Mouse (Mus musculus) MEL-GATA-1-ER (cell line): ENCODE measurements at regions not wholly inside any gene's neighbourhood (a gene's known extent, or its start where the extent isn't known, plus 50 kb on each side); places are given as distances from the start of the nearest gene placed in this dataset.
"Not testable (repeated sequence)": the region's sequence is repeated elsewhere in the genome, so short reads cannot be mapped to it uniquely, and the experiment has no call there.

ENCODE experiments used
- DNase-seq: peaks from one replicate; pipeline ENCODE4 v3.0.0-alpha.2; 2012; ENCODE audit warnings: low read depth; ENCODE audit errors: extremely low read depth

DNA sequence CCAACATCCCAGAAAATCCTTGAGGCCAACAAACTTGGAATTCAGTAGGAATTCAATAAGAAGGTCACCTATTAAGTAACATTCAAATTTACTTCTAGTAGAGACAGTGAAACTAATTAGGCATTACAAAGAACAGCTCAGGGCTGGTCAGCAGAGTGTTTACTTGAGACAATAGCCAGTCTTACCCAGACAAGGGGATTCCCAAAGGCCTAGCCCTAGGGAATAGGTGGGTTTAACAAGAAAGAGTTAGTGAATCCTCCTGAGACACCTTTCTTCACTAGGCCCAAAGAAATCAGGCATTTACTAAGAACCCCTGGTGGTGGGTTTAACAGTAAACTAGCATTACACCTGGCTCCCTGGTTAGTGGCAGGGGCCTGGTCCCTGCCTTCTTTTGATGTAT lies 597.7 kb upstream of the Cdh9 start:
- DNase-seq: no peak

DNA sequence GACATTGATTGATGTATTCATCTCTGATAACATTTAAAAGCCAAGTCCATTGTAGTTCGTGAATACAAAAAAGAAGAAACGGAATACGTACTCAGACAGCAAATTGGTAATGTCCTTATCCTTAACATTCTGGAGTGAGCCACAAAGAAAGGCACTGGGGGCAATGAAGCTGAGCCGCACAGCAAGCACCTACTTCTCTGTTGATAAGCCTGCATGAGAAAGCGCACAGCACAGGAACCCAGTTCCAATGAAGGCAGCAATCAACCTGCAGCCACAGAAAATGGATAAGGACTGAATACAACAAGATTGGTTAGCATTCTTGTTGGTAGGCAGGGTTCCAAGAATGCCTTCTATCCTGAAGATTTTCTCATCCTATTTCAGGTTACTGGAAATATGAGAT lies 570.4 kb upstream of the Cdh9 start:
- DNase-seq: no peak

DNA sequence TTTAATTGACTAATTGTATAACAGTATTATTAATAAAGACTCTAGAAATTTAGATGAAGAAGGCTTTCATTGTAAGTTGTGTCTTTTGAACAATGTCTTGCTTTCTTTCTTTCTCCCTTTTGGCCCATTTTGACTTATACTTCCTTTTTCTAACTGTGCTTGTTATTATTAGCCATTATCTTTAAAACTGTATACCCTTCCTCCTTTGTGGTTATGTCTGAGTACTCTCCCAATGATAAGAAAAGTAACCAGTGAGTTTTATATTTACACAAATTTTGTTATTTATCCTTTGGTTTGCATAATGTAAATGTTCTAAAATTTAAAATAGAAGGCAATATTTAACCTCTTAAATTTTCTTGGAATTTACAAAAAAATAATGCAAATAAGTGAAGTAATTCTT lies 564.6 kb upstream of the Cdh9 start:
- DNase-seq: peak; percentile 43

DNA sequence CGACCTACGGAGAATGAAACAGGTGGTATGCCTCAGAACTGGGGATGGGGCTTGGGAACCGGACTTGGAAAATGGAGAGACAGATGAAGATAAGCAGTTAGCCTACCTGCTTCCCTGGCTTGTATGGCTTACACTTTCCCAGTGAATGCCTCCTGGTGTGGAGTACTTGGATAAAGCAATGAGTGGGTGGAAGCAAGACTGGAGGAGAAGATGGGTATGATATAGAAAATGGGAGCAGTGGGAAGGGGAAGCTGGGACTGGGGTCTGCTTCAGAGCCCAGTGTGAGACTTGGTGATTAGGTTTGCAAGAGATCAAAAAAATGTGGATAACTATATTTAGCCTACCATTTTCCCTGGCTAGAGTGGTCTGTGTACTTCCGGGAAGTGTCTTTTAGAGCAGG lies 515.2 kb upstream of the Cdh9 start:
- DNase-seq: no peak

DNA sequence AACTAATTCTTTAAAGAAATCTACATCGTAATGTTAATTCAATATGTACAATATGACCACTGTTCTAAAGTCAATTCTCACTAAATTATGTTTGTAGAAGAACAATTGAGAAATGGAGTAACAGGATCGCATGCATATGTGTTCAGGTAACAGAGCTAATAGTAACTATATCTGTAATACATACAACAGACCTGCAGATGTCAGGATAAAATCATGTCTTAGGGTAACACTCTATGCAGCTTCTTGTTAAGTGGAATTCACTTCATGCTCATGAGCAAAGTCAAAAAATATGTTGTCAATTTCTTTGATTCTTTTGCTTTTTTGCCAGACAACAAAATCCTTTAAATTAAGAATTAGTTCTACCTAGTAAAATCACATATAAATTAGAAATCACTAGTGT lies 506.9 kb upstream of the Cdh9 start:
- peak; percentile 11 for DNase-seq

DNA sequence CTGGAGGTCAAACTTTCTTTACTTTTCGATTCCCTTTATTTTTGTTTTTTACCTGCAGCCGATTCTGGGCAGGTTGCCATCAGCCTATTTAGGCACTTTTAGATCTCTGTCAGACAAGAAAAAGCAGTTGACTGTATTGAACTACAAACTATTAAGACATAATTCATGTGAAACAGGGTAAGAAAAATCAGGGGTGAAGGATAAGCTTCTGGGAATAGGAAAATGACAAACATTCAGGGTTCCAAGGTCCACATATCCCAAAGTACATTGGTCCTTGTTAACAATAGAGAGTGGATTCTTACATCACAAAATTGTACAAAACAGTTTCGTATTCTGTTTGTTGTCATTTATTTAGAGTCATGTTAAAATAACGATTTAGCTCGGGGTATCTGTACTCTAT lies 480.0 kb upstream of the Cdh9 start:
- no peak for DNase-seq

DNA sequence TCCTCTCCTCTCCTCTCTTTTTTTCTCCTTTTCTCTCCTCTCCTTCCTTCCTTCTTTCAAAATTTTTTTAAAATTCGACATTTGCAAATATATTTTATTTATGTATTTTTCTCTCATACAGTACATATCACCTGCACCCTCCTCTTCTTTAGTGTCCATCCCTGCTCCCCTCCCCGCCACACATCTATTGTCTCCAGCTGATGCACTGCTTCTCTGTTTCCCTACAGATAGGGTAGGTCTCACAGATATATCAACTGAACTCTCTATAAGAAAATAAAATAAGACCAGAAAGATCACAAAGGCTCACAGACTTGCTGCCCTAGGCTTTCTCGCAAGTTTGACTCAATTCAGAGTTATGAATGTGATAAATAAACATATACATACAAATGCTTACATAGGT lies 443.4 kb upstream of the Cdh9 start:
- DNase-seq: no peak

DNA sequence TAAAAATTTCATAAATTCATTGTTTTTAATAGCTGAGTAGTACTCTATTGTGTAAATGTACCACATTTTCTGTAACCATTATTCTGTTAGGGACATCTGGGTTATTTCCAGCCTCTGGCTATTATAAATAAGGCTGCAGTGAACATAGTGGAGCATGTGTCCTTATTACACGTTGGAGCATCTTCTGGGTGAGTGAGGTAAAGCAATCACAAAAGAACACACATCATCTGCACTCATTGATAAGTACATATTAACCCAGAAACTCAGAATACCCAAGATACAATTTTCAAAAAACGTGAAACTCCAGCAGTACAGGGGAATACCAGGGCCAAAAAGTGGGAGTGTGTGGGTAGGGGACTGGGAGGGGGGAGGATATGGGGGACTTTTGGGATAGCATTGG lies 434.0 kb upstream of the Cdh9 start:
- DNase-seq: not testable (repeated sequence)

DNA sequence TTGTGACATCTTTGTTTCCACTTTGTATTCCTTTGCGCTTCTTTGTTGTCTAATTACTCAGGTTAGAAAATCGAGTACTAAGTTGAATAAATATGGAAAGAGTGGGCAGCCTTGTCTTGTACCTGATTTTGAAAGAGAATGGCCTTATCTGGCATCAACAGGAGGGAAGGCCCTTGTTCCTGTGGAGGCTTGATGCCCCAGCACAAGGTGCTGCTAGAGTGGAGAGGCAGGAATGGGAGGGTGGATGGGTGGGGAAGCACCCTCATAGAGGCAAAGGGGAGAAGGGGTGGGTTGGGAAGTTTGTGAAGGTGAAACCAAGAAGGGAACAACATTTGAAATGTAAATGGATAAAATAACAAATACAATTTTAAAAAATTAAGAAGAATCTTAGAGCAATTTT lies 418.9 kb upstream of the Cdh9 start:
- DNase-seq: no peak

DNA sequence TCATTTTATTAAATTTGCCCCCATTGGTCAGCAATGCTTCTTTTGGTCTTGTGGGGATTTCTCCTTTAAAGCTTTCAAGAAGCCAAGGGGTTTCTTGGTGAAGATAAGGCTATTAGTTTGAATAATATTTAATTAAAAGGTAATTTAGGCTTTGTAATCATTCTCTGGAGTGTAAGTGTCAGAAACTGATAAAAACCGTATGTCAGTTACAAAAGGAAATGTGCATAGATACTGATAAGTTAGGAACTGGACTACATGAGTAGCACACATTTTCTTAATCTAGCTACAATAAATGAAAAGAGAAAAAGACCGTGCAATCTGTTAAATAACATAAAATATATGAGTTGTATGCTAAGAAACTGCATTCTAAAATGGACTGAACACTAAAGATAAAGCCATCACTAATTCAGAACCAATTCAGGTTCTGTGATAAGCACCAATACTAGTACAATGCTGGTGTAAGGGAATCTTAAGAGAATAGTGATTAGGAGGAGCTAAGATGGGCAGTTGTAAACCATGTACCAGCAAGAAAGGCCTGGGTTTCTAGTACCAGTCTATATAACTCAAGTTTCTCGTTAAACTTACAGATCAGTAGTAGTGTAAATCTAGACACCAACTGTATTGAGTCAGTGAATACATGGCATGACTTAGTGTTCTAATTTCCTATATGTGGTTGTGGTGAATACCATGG lies 416.5 kb upstream of the Cdh9 start:
- DNase-seq: peak; percentile 78

DNA sequence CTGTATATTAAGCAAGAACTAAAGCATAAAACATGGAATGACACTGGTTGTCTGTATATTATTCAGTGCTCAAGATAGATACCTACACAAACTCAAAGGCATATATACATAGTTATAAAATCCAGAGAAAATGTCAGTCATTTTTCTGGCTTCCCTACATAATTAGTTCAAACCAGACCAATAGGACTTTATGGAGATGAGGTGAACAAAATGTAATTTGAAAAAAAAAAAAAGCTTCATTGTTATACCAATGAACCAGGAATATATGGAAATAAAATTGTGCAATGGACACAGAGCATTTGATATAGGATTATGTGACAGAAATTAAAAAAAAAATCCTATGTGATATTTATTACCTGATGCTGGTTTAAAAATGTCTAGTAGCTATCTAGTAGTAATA lies 415.8 kb upstream of the Cdh9 start:
- DNase-seq: no peak

DNA sequence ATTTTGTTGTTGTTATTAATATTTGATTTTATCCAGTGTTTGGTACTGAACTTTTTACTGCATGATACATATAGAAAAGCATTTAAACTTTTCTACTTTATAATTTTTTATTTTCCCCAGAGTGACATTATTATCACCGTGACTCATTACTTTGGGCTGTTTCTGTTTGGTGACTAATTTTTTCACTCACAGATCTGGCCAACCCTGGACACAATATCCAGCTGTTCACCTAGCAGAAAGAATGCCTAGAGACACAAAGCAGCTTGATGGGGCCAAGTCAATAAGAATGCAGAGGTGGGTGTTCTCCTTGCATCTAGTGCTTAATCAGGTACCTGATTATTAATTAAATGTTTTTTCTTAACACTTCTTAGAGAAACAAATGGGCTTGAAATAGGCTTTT lies 414.7 kb upstream of the Cdh9 start:
- DNase-seq: no peak

DNA sequence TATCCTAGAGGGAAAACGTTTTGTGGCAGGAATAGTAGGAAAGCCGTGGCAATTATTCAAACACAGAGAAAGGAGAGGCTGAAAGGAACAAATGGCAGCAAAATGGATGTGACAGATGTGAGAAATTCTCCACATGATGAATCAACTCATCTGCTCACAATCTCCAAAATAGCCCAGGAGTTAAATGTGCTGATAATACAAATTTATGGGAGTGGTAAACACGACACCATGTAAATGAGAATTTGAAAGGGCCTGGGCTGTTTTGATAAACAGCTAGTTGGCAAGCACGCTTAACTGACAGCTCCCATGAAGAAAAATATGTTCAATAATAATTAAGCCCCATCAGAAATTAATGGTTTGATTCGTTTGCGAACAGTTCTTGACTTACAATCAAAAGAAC lies 413.9 kb upstream of the Cdh9 start:
- peak; percentile 39 for DNase-seq

DNA sequence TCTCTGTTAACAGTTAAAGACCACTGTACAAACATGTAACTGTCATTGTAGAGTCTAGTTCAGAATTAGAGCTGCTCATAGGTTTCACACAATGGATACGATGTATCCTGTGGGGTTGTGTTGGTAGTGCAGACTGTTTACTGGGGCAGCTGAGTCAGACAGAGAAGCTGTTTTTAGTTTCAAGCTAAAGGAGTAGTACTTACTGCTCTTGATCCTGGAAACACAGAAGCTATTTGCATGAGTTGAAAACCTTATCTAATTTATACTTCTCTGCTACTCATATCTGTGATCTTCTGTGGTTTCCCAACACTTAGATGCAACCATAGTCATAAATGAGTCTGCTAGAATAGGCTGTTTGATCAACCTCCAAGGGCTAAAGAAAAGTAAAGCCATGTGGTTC lies 413.5 kb upstream of the Cdh9 start:
- DNase-seq: peak; percentile 51

DNA sequence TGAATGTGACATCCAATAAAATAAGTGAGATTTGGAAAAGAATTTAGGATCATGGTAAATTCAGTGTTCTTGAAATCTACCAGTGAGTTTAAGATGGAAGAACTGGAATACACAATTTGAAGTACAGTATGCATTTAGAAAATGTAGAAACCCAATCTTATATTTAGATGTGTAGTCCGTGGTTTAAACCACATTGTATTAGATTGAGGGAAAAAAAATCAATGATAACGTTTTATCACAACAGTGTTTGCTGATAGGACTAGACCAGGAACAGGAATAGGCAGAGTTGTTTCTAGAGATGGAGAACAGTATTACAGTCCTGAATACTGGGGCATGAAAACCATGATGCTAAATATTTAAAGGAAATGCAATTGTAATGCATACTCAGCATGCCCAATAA lies 402.2 kb upstream of the Cdh9 start:
- DNase-seq: no peak
